Mouse (Mus musculus): ENCODE measurements around the gene Bank1. TPM values are rescaled to one million over a fixed set of nuclear protein-coding genes. Genes with fewer than 3 reads are reported as not detected.

Gene Bank1
- polyA plus RNA-seq, 1 experiment from 2014 or later: 3.2 TPM

GRCm38 (mm10) chr3:136037254-136037653, 288.6 kb downstream of the Bank1 start:
- no peak overlapping the region for H3K4me2 ChIP-seq (ENCODE audit: low read depth, low read length)

GRCm38 (mm10) chr3:136035784-136036183, 290.1 kb downstream of the Bank1 start:
- no peak for ATAC-seq (ENCODE audit: low read depth)
- Histone ChIP-seq H3K9ac (ENCODE audit: low read depth, low read length) (no peak overlapping the region), H3K36me3 (ENCODE audit: control insufficient read depth, insufficient read depth) (no peaks in the 10 kb centered on the region), H3K27me3 (ENCODE audit: control insufficient read depth, insufficient read depth, low read depth, low read length) (no peaks in the 10 kb centered on the region), H3K27ac (ENCODE audit: low read length) (no peak overlapping the region), H3K4me2 (ENCODE audit: low read depth, low read length) (no peak overlapping the region), H3K4me3 (ENCODE audit: low read depth, low read length) (no peak overlapping the region), H3K4me1 (ENCODE audit: control insufficient read depth, low read depth, low read length) (no peaks in the 10 kb centered on the region), H3K9me3 (replicated peaks; ENCODE audit: control insufficient read depth, low read length) (no peaks in the 10 kb centered on the region)
- WGBS (ENCODE audit: insufficient replicate concordance): 30% methylated on average over 1 of the region's 1 CpGs

More at GRCm38 (mm10) chr3:136037254-136037653, 288.6 kb downstream of the Bank1 start:
- no peak overlapping the region for H3K4me3 ChIP-seq (ENCODE audit: low read depth, low read length)
- 23% methylated on average over 3 of the region's 3 CpGs for WGBS (ENCODE audit: insufficient replicate concordance)
- no peak overlapping the region for H3K9ac ChIP-seq (ENCODE audit: low read depth, low read length)
- no peaks in the 10 kb centered on the region for H3K9me3 ChIP-seq (replicated peaks; ENCODE audit: control insufficient read depth, low read length)
- H3K27ac ChIP-seq (ENCODE audit: low read length): no peak overlapping the region
- 0 out of 2 replicates have a peak, but pooled peaks have one; percentile 16 for ATAC-seq (ENCODE audit: low read depth)
- H3K27me3 ChIP-seq (ENCODE audit: control insufficient read depth, insufficient read depth, low read depth, low read length): no peaks in the 10 kb centered on the region
- no peaks in the 10 kb centered on the region for H3K4me1 ChIP-seq (ENCODE audit: control insufficient read depth, low read depth, low read length)
- H3K36me3 ChIP-seq (ENCODE audit: control insufficient read depth, insufficient read depth): no peaks in the 10 kb centered on the region

GRCm38 (mm10) chr3:136024876-136025275, 301.0 kb downstream of the Bank1 start:
- Histone ChIP-seq H3K27me3 (ENCODE audit: control insufficient read depth, insufficient read depth, low read depth, low read length) (no peaks in the 10 kb centered on the region), H3K4me2 (ENCODE audit: low read depth, low read length) (no peak overlapping the region), H3K4me1 (ENCODE audit: control insufficient read depth, low read depth, low read length) (no peaks in the 10 kb centered on the region), H3K9me3 (replicated peaks; ENCODE audit: control insufficient read depth, low read length) (no peaks in the 10 kb centered on the region), H3K9ac (ENCODE audit: low read depth, low read length) (no peak overlapping the region), H3K27ac (ENCODE audit: low read length) (no peak overlapping the region), H3K36me3 (ENCODE audit: control insufficient read depth, insufficient read depth) (no peaks in the 10 kb centered on the region), H3K4me3 (ENCODE audit: low read depth, low read length) (no peak overlapping the region)
- WGBS (ENCODE audit: insufficient replicate concordance): 62% methylated on average over 2 of the region's 2 CpGs
- ATAC-seq (ENCODE audit: low read depth): no peak

GRCm38 (mm10) chr3:136017517-136017916, 308.3 kb downstream of the Bank1 start:
- WGBS (ENCODE audit: insufficient replicate concordance): 54% methylated on average over 2 of the region's 2 CpGs
- no peak overlapping the region for H3K4me3 ChIP-seq (ENCODE audit: low read depth, low read length)
- no peak for ATAC-seq (ENCODE audit: low read depth)
- H3K4me1 ChIP-seq (ENCODE audit: control insufficient read depth, low read depth, low read length): no peaks in the 10 kb centered on the region
- H3K27me3 ChIP-seq (ENCODE audit: control insufficient read depth, insufficient read depth, low read depth, low read length): no peaks in the 10 kb centered on the region
- no peaks in the 10 kb centered on the region for H3K36me3 ChIP-seq (ENCODE audit: control insufficient read depth, insufficient read depth)
- no peak overlapping the region for H3K27ac ChIP-seq (ENCODE audit: low read length)
- no peak overlapping the region for H3K4me2 ChIP-seq (ENCODE audit: low read depth, low read length)
- H3K9ac ChIP-seq (ENCODE audit: low read depth, low read length): no peak overlapping the region
- no peaks in the 10 kb centered on the region for H3K9me3 ChIP-seq (replicated peaks; ENCODE audit: control insufficient read depth, low read length)

- Histone ChIP-seq H3K36me3 (ENCODE audit: control insufficient read depth, insufficient read depth) (no peaks in the 10 kb centered on the region), H3K4me2 (ENCODE audit: low read depth, low read length) (no peak overlapping the region), H3K9ac (ENCODE audit: low read depth, low read length) (no peak overlapping the region), H3K27me3 (ENCODE audit: control insufficient read depth, insufficient read depth, low read depth, low read length) (no peaks in the 10 kb centered on the region), H3K4me3 (ENCODE audit: low read depth, low read length) (no peak overlapping the region), H3K27ac (ENCODE audit: low read length) (no peak overlapping the region), H3K9me3 (replicated peaks; ENCODE audit: control insufficient read depth, low read length) (no peaks in the 10 kb centered on the region), H3K4me1 (ENCODE audit: control insufficient read depth, low read depth, low read length) (no peaks in the 10 kb centered on the region)
- no peak for ATAC-seq (ENCODE audit: low read depth)
- whole genome bisulfite sequencing (ENCODE audit: insufficient replicate concordance): 73% methylated on average over 4 of the region's 4 CpGs
Observed at GRCm38 (mm10) chr3:136010616-136011015, 315.2 kb downstream of the Bank1 start.

- Histone ChIP-seq H3K4me2 (ENCODE audit: low read depth, low read length) (no peak overlapping the region), H3K36me3 (ENCODE audit: control insufficient read depth, insufficient read depth) (no peaks in the 10 kb centered on the region), H3K4me1 (ENCODE audit: control insufficient read depth, low read depth, low read length) (no peaks in the 10 kb centered on the region), H3K9me3 (replicated peaks; ENCODE audit: control insufficient read depth, low read length) (no peaks in the 10 kb centered on the region), H3K9ac (ENCODE audit: low read depth, low read length) (no peak overlapping the region), H3K27ac (ENCODE audit: low read length) (no peak overlapping the region), H3K27me3 (ENCODE audit: control insufficient read depth, insufficient read depth, low read depth, low read length) (no peaks in the 10 kb centered on the region), H3K4me3 (ENCODE audit: low read depth, low read length) (no peak overlapping the region)
- no peak for ATAC-seq (ENCODE audit: low read depth)
- whole genome bisulfite sequencing (ENCODE audit: insufficient replicate concordance): 44% methylated on average over 9 of the region's 9 CpGs
Observed at GRCm38 (mm10) chr3:136007846-136008245, 318.0 kb downstream of the Bank1 start.

GRCm38 (mm10) chr3:136007081-136007828, 318.6 kb downstream of the Bank1 start:
- Histone ChIP-seq H3K27me3 (ENCODE audit: control insufficient read depth, insufficient read depth, low read depth, low read length) (no peaks in the 10 kb centered on the region), H3K4me2 (ENCODE audit: low read depth, low read length) (no peak overlapping the region), H3K4me3 (ENCODE audit: low read depth, low read length) (no peak overlapping the region), H3K9me3 (replicated peaks; ENCODE audit: control insufficient read depth, low read length) (no peaks in the 10 kb centered on the region), H3K36me3 (ENCODE audit: control insufficient read depth, insufficient read depth) (no peaks in the 10 kb centered on the region), H3K9ac (ENCODE audit: low read depth, low read length) (no peak overlapping the region), H3K4me1 (ENCODE audit: control insufficient read depth, low read depth, low read length) (no peaks in the 10 kb centered on the region), H3K27ac (ENCODE audit: low read length) (no peak overlapping the region)
- WGBS (ENCODE audit: insufficient replicate concordance): 60% methylated on average over 11 of the region's 11 CpGs
- ATAC-seq (ENCODE audit: low read depth): no peak

Data from liver, embryonic 16.5 days (tissue).